Mouse (Mus musculus): Measurements from ENCODE around the gene Antxr1.

The Antxr1 gene

GRCm38 (mm10) chr6:87335091-87335934 lies at the start of gene Antxr1:
Antxr1 (minus strand) TSS chr6:87335821.
- ATAC-seq (ENCODE audit: low TSS enrichment) = peak; percentile 64

GRCm38 (mm10) chr6:87384761-87385160 lies 49.1 kb upstream of the Antxr1 start:
- ATAC-seq (ENCODE audit: low TSS enrichment) = no peak

GRCm38 (mm10) chr6:87383926-87384691 lies 48.5 kb upstream of the Antxr1 start:
- peak; percentile 82 for ATAC-seq (ENCODE audit: low TSS enrichment)

- no peak for ATAC-seq (ENCODE audit: low TSS enrichment)
Measured at GRCm38 (mm10) chr6:87373057-87373456, 37.4 kb upstream of the Antxr1 start, which contains the start of gene Gkn2. Gkn2 (plus strand) TSS chr6:87373357.

- ATAC-seq (ENCODE audit: low TSS enrichment) = peak; percentile 79
Measured at GRCm38 (mm10) chr6:87369223-87369622, 33.6 kb upstream of the Antxr1 start.

- ATAC-seq (ENCODE audit: low TSS enrichment) = peak; percentile 38; the same call in 1 of the 2 replicates
Measured at GRCm38 (mm10) chr6:87354441-87354840, 18.8 kb upstream of the Antxr1 start.

- no peak for ATAC-seq (ENCODE audit: low TSS enrichment)
Measured at GRCm38 (mm10) chr6:87350829-87351228, 15.2 kb upstream of the Antxr1 start, which contains the start of gene Gkn1. Gkn1 (minus strand) TSS chr6:87350942.

GRCm38 (mm10) chr6:87335935-87336295 lies 294 bp upstream of the Antxr1 start:
- ATAC-seq (ENCODE audit: low TSS enrichment) = 0 out of 2 replicates have a peak, but pooled peaks have one; percentile 16

- peak; percentile 73 for ATAC-seq (ENCODE audit: low TSS enrichment)
Measured at GRCm38 (mm10) chr6:87334361-87335090, 1.1 kb downstream of the Antxr1 start.

GRCm38 (mm10) chr6:87332380-87332779 lies 3.2 kb downstream of the Antxr1 start:
- no peak for ATAC-seq (ENCODE audit: low TSS enrichment)

- peak; percentile 60; the same call in 1 of the 2 replicates for ATAC-seq (ENCODE audit: low TSS enrichment)
Measured at GRCm38 (mm10) chr6:87328265-87329173, 7.1 kb downstream of the Antxr1 start.

- ATAC-seq (ENCODE audit: low TSS enrichment) = no peak
Measured at GRCm38 (mm10) chr6:87326932-87327331, 8.7 kb downstream of the Antxr1 start.

GRCm38 (mm10) chr6:87323381-87323780 lies 12.2 kb downstream of the Antxr1 start:
- ATAC-seq (ENCODE audit: low TSS enrichment) = peak; percentile 35; the same call in 1 of the 2 replicates

- ATAC-seq (ENCODE audit: low TSS enrichment) = no peak
Measured at GRCm38 (mm10) chr6:87318651-87319050, 17.0 kb downstream of the Antxr1 start.

- no peak for ATAC-seq (ENCODE audit: low TSS enrichment)
Measured at GRCm38 (mm10) chr6:87316966-87317365, 18.7 kb downstream of the Antxr1 start.

- ATAC-seq (ENCODE audit: low TSS enrichment) = no peak
Measured at GRCm38 (mm10) chr6:87312761-87313160, 22.9 kb downstream of the Antxr1 start.

GRCm38 (mm10) chr6:87304486-87304885 lies 31.1 kb downstream of the Antxr1 start:
- no peak for ATAC-seq (ENCODE audit: low TSS enrichment)

GRCm38 (mm10) chr6:87302746-87303145 lies 32.9 kb downstream of the Antxr1 start:
- no peak for ATAC-seq (ENCODE audit: low TSS enrichment)

GRCm38 (mm10) chr6:87301991-87302390 lies 33.6 kb downstream of the Antxr1 start:
- ATAC-seq (ENCODE audit: low TSS enrichment) = no peak

- peak; percentile 38; the same call in 1 of the 2 replicates for ATAC-seq (ENCODE audit: low TSS enrichment)
Measured at GRCm38 (mm10) chr6:87294904-87295303, 40.7 kb downstream of the Antxr1 start.

Measured in frontal cortex, adult (tissue).